Mouse (Mus musculus) testis, adult 2 months (tissue): ENCODE measurements at regions not wholly inside any gene's neighbourhood (a gene's known extent, or its start where the extent isn't known, plus 50 kb on each side); places are given as distances from the start of the nearest gene placed in this dataset.

Experiments used
- CTCF ChIP-seq: fragments of 200-500 bp; IDR thresholded peaks from 2 replicates; pipeline ENCODE4 v1.5.1; 2012; ENCODE audit warnings: low read depth, mild to moderate bottlenecking, inconsistent platforms, low read length, moderate library complexity; ENCODE audit not compliant: control insufficient read depth, insufficient read depth, insufficient replicate concordance
- POLR2A ChIP-seq: fragments of 200-500 bp; IDR thresholded peaks from 2 replicates; pipeline ENCODE4 v1.6.1; 2012; ENCODE audit warnings: low read depth, mild to moderate bottlenecking, inconsistent platforms, low read length, moderate library complexity; ENCODE audit not compliant: control insufficient read depth

GRCm38 (mm10) chr9:116408116-116408515 is 233.0 kb upstream of the Tgfbr2 start:
- TF ChIP-seq CTCF (no peak), POLR2A (no peak)
